Mouse (Mus musculus): Measurements from ENCODE around the gene Agrn.
"Not testable (repeated sequence)": the region's sequence is repeated elsewhere in the genome, so short reads cannot be mapped to it uniquely, and the experiment has no call there.

Agrn gene

GRCm38 (mm10) chr4:156154771-156155170 lies 42.5 kb downstream of the Agrn start:
- no peak for DNase-seq (ENCODE audit: low spot score)

GRCm38 (mm10) chr4:156150887-156151286 lies 46.4 kb downstream of the Agrn start:
- not testable (repeated sequence) for DNase-seq (ENCODE audit: low spot score)

GRCm38 (mm10) chr4:156136285-156137100 lies 60.8 kb downstream of the Agrn start:
- no peak for DNase-seq (ENCODE audit: low spot score)

- DNase-seq (ENCODE audit: low spot score) = no peak
Measured at GRCm38 (mm10) chr4:156135801-156136200, 61.5 kb downstream of the Agrn start.

GRCm38 (mm10) chr4:156135112-156135511 lies 62.2 kb downstream of the Agrn start:
- DNase-seq (ENCODE audit: low spot score) = no peak

GRCm38 (mm10) chr4:156133943-156134605 lies 63.2 kb downstream of the Agrn start:
- DNase-seq (ENCODE audit: low spot score) = no peak

- no peak for DNase-seq (ENCODE audit: low spot score)
Measured at GRCm38 (mm10) chr4:156133334-156133733, 64.0 kb downstream of the Agrn start.

- DNase-seq (ENCODE audit: low spot score) = no peak
Measured at GRCm38 (mm10) chr4:156130940-156131339, 66.3 kb downstream of the Agrn start.

GRCm38 (mm10) chr4:156130436-156130835 lies 66.9 kb downstream of the Agrn start, which contains the start of gene Rnf223:
TSS of gene Rnf223 (plus strand) at chr4:156130513.
- DNase-seq (ENCODE audit: low spot score) = no peak

- no peak for DNase-seq (ENCODE audit: low spot score)
Measured at GRCm38 (mm10) chr4:156128746-156129145, 68.5 kb downstream of the Agrn start.

- no peak for DNase-seq (ENCODE audit: low spot score)
Measured at GRCm38 (mm10) chr4:156126841-156127240, 70.4 kb downstream of the Agrn start.

GRCm38 (mm10) chr4:156125393-156125792 lies 71.9 kb downstream of the Agrn start:
- DNase-seq (ENCODE audit: low spot score) = no peak

- no peak for DNase-seq (ENCODE audit: low spot score)
Measured at GRCm38 (mm10) chr4:156124077-156124476, 73.2 kb downstream of the Agrn start.
